Mouse (Mus musculus): ENCODE measurements around the gene Vsig10l. TPM values are rescaled to one million over a fixed set of nuclear protein-coding genes. Genes with fewer than 3 reads are reported as not detected.

The Vsig10l gene
- total and polyA plus RNA-seq, 2 experiments from 2014 or later = 29.0 to 40.2 TPM

DNA sequence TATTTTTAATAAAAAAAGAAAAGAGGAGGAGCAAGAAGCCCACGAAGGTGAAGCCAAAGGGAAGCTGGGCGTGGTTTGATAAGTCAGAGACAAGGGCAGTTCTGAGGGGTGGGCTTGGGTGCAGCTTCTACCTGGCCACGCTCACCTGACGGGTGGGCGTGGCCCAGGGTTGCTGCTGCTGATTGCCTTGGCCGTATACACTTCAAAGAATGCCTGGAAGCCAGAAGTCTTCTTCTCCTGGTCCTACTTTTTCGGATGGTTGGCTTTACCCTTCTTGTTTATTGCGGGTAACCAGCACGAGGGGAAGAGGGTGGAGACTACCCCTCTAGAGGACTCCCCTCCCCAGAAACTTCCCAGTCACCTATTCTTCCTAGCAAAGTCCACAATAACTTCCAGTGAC lies 20.3 kb upstream of the Vsig10l start:
- Histone ChIP-seq H3K4me2 (ENCODE audit: low read depth, low read length, poor library complexity, severe bottlenecking) (peak overlapping the region; percentile 60), H3K4me1 (ENCODE audit: insufficient read depth, low read length) (peaks cover 16% of the 10 kb centered on the region), H3K9me3 (ENCODE audit: low read length) (no peaks in the 10 kb centered on the region), H3K27ac (ENCODE audit: low read depth, low read length) (peak overlapping the region; percentile 87), H3K9ac (replicated peaks; ENCODE audit: low read length, poor library complexity, severe bottlenecking) (peak overlapping the region; percentile 65), H3K27me3 (ENCODE audit: insufficient read depth, low read length) (no peaks in the 10 kb centered on the region), H3K4me3 (ENCODE audit: low read depth, low read length) (peak overlapping the region; percentile 50), H3K36me3 (ENCODE audit: insufficient read depth, low read length) (no peaks in the 10 kb centered on the region)
- ATAC-seq (ENCODE audit: low FRiP score) = no peak
- WGBS = 14% methylated on average over 9 of the region's 9 CpGs
- no peak for TF ChIP-seq CTCF (IDR thresholded peaks at IDR 0.05)
- no peak for DNase-seq (ENCODE audit: low spot score)

DNA sequence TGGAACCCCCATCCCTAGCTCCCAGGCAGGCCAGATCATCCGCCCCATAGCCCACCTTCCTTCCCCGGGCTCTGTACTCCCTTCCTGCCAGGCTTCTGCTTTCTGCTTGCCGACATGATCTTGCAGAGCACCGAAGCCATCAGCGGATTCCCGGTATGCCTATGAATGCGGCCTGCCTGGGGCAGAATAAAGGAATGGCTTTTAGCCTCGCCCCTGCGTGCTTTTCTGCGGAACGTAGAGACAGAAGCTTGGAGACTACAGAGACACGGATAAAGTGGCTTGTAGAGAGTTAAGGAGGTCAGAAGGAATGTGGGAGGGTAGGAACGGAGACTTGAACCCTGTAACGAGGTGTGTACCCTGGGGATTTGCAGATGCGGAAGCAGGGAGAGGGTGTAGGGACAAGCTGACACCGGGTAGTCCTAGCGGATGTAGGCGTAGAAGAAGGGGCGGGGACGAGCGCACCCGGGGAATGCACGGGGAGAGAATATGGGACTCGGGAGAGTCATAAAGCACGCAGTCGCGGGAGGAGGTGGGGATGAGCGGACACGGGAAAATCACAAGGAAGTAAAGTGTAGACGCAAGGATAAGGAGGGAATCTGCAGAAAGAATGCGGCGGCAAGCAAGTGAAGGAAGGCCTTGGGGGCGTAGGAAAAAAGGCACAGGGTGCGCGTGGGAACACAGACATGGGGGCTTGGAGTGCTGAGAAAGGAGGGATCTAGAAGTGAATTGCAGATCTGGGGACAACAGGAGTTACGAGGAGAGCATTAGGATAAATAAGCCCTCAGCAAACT lies 19.6 kb upstream of the Vsig10l start:
- Histone ChIP-seq H3K4me1 (ENCODE audit: insufficient read depth, low read length) (peaks cover 16% of the 10 kb centered on the region), H3K27me3 (ENCODE audit: insufficient read depth, low read length) (no peaks in the 10 kb centered on the region), H3K4me3 (ENCODE audit: low read depth, low read length) (peak overlapping the region; percentile 50), H3K9ac (replicated peaks; ENCODE audit: low read length, poor library complexity, severe bottlenecking) (peak overlapping the region; percentile 65), H3K4me2 (ENCODE audit: low read depth, low read length, poor library complexity, severe bottlenecking) (peak overlapping the region; percentile 60), H3K9me3 (ENCODE audit: low read length) (no peaks in the 10 kb centered on the region), H3K27ac (ENCODE audit: low read depth, low read length) (peak overlapping the region; percentile 87), H3K36me3 (ENCODE audit: insufficient read depth, low read length) (no peaks in the 10 kb centered on the region)
- DNase-seq (ENCODE audit: low spot score) (peak; percentile 56), ATAC-seq (ENCODE audit: low FRiP score) (peak; percentile 81)
- TF ChIP-seq CTCF (IDR thresholded peaks at IDR 0.05) = no peak
- under 1% methylated on average over 36 of the region's 36 CpGs for WGBS

DNA sequence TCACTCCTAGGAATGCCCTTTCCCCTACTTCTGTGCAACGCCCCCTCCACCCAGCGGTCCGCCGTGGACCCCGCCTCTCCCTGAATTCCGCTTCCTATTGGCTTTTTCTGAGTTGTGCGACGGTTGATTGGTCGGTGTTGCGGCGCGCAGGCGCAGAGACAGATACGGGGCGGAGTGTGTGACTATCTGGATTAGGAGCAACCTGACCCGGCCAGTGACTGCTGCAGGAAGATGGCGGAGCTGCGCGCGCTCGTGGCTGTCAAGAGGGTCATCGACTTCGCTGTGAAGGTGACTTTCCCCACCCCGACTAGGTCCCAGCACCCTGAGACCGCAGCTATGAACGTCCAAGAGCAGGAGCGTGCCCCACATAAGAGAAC lies 19.0 kb upstream of the Vsig10l start, which contains the start of the genes Etfb and Gm45233:
Gene Etfb, plus strand, starts transcription at position 167 of the 377 bp plus-strand sequence.
Gene Gm45233, plus strand, starts transcription at position 212 of the 377 bp plus-strand sequence.
- no peaks in the 10 kb centered on the region for H3K36me3 ChIP-seq (ENCODE audit: insufficient read depth, low read length)
- DNase-seq (ENCODE audit: low spot score) = peak; percentile 96
- peak; percentile 96 for ATAC-seq (ENCODE audit: low FRiP score)
- H3K4me2 ChIP-seq (ENCODE audit: low read depth, low read length, poor library complexity, severe bottlenecking) = peak within 1 kb of the TSS; percentile 60
- no peaks in the 10 kb centered on the region for H3K9me3 ChIP-seq (ENCODE audit: low read length)
- peak within 1 kb of the TSS; percentile 50 for H3K4me3 ChIP-seq (ENCODE audit: low read depth, low read length)
- WGBS = under 1% methylated on average over 27 of the region's 27 CpGs
- H3K9ac ChIP-seq (replicated peaks; ENCODE audit: low read length, poor library complexity, severe bottlenecking) = peak within 1 kb of the TSS; percentile 65
- no peak; the same call in 1 of the 2 replicates for TF ChIP-seq CTCF (IDR thresholded peaks at IDR 0.05)
- H3K27me3 ChIP-seq (ENCODE audit: insufficient read depth, low read length) = no peaks in the 10 kb centered on the region
- H3K4me1 ChIP-seq (ENCODE audit: insufficient read depth, low read length) = peaks cover 16% of the 10 kb centered on the region
- peak within 1 kb of the TSS; percentile 87 for H3K27ac ChIP-seq (ENCODE audit: low read depth, low read length)

DNA sequence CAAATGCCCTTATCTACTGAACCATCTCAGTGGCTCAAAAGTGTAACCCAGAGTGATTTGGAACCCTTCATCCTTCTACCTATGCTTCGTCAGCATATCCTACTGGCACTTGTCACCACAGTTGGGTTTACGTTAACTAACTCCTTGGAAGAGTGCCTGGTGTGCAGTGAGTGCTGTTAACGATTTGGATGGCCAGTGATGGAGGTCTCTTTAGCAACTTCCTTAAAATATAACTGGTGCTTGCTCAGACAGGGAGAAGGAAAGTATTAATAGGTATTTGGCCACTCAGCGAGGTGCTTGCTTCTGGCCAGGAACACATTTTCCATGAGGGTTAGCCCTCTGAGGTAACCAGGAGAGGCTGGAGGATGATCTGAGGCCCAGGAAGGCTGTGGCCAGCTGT lies 15.2 kb upstream of the Vsig10l start:
- Histone ChIP-seq H3K36me3 (ENCODE audit: insufficient read depth, low read length) (peaks cover 5% of the 10 kb centered on the region; the same call in 1 of the 2 replicates), H3K4me3 (ENCODE audit: low read depth, low read length) (no peak overlapping the region), H3K4me1 (ENCODE audit: insufficient read depth, low read length) (peaks cover 13% of the 10 kb centered on the region), H3K4me2 (ENCODE audit: low read depth, low read length, poor library complexity, severe bottlenecking) (no peak overlapping the region), H3K9me3 (ENCODE audit: low read length) (no peaks in the 10 kb centered on the region), H3K27ac (ENCODE audit: low read depth, low read length) (no peak overlapping the region), H3K27me3 (ENCODE audit: insufficient read depth, low read length) (no peaks in the 10 kb centered on the region), H3K9ac (replicated peaks; ENCODE audit: low read length, poor library complexity, severe bottlenecking) (no peak overlapping the region)
- DNase-seq (ENCODE audit: low spot score) (no peak), ATAC-seq (ENCODE audit: low FRiP score) (no peak)
- TF ChIP-seq CTCF (IDR thresholded peaks at IDR 0.05) = no peak
- WGBS = 94% methylated on average over 4 of the region's 4 CpGs

DNA sequence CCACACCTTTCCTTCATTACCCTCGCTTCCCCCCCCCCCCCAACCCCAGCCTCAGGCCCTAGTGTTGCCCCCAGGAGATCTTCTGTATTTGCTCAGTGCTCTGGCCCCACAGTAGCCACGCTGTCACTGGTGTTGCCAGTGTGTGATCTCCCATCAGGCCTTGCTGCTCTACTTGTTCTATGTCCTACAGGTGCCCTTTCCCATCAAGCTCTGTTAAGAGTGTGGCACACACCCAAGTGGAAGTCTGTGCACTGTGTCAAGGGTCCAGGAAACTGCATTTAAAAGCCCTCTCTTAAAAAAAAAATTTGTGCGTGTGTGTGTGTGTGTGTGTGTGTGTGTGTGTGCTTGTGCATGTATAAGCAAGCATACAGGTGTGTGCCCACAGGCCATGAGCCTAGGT lies 14.7 kb upstream of the Vsig10l start:
- Histone ChIP-seq H3K4me2 (ENCODE audit: low read depth, low read length, poor library complexity, severe bottlenecking) (no peak overlapping the region), H3K27me3 (ENCODE audit: insufficient read depth, low read length) (no peaks in the 10 kb centered on the region), H3K36me3 (ENCODE audit: insufficient read depth, low read length) (peaks cover 5% of the 10 kb centered on the region; the same call in 1 of the 2 replicates), H3K4me3 (ENCODE audit: low read depth, low read length) (no peak overlapping the region), H3K9ac (replicated peaks; ENCODE audit: low read length, poor library complexity, severe bottlenecking) (no peak overlapping the region), H3K4me1 (ENCODE audit: insufficient read depth, low read length) (peaks cover 10% of the 10 kb centered on the region), H3K27ac (ENCODE audit: low read depth, low read length) (no peak overlapping the region), H3K9me3 (ENCODE audit: low read length) (no peaks in the 10 kb centered on the region)
- DNase-seq (ENCODE audit: low spot score) (no peak), ATAC-seq (ENCODE audit: low FRiP score) (no peak)
- 92% methylated on average over 2 of the region's 3 CpGs for WGBS
- TF ChIP-seq CTCF (IDR thresholded peaks at IDR 0.05) = no peak

DNA sequence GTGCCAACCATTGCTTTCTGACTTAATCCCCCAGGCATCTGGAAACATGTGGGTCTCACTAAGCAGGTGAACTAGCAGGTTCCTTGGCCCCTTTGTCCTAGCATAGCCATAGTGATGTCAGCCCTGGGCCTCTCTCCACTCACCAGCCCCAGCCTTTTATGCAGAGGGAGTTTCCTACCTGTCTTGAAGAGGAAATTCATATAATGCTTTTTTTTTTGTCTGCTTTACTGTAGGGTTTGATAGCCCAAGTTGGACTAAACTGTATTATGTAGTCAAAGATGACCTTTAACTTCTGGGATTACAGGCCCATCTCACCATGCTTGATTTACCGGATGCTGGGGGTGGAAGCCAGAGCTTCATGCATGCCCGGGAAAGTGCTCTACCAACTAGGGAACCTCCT lies 13.1 kb upstream of the Vsig10l start:
- WGBS = 98% methylated on average over 2 of the region's 2 CpGs
- no peak for TF ChIP-seq CTCF (IDR thresholded peaks at IDR 0.05)
- H3K27ac ChIP-seq (ENCODE audit: low read depth, low read length) = no peak overlapping the region
- peaks cover 5% of the 10 kb centered on the region; the same call in 1 of the 2 replicates for H3K36me3 ChIP-seq (ENCODE audit: insufficient read depth, low read length)
- H3K27me3 ChIP-seq (ENCODE audit: insufficient read depth, low read length) = no peaks in the 10 kb centered on the region
- peaks cover 3% of the 10 kb centered on the region; the same call in 1 of the 2 replicates for H3K4me1 ChIP-seq (ENCODE audit: insufficient read depth, low read length)
- H3K9ac ChIP-seq (replicated peaks; ENCODE audit: low read length, poor library complexity, severe bottlenecking) = no peak overlapping the region
- ATAC-seq (ENCODE audit: low FRiP score) = no peak
- no peak overlapping the region for H3K4me3 ChIP-seq (ENCODE audit: low read depth, low read length)
- H3K4me2 ChIP-seq (ENCODE audit: low read depth, low read length, poor library complexity, severe bottlenecking) = no peak overlapping the region
- no peaks in the 10 kb centered on the region for H3K9me3 ChIP-seq (ENCODE audit: low read length)
- DNase-seq (ENCODE audit: low spot score) = no peak

All from midbrain, postnatal 0 days (tissue).